Mouse (Mus musculus) olfactory bulb, adult 2 months (tissue): ENCODE data around the gene Olfr480. TPM values are rescaled to one million over a fixed set of nuclear protein-coding genes. Genes with fewer than 3 reads are reported as not detected.

Experiments
- H3K27ac ChIP-seq: fragments of 200-500 bp; 2 replicates; pipeline ENCODE4 v1.5.1; 2012; ENCODE audit warnings: low read depth, low read length; ENCODE audit not compliant: insufficient read depth
- H3K4me1 ChIP-seq: fragments of 200-500 bp; 2 replicates; pipeline ENCODE4 v1.6.1; 2012; ENCODE audit warnings: low read length; ENCODE audit not compliant: control insufficient read depth, insufficient read depth
- H3K4me3 ChIP-seq: fragments of 200-500 bp; 2 replicates; pipeline ENCODE4 v1.5.1; 2012; ENCODE audit warnings: mild to moderate bottlenecking, low read depth, low read length, moderate library complexity; ENCODE audit not compliant: insufficient read depth
- CTCF ChIP-seq: fragments of 200-500 bp; IDR thresholded peaks from 2 replicates; pipeline ENCODE4 v1.5.1; 2012; ENCODE audit warnings: low read depth, mild to moderate bottlenecking, low read length, moderate library complexity; ENCODE audit not compliant: insufficient read depth
- POLR2A ChIP-seq: fragments of 200-500 bp; IDR thresholded peaks from 2 replicates; pipeline ENCODE4 v1.6.1; 2012; ENCODE audit warnings: mild to moderate bottlenecking, low read depth, low read length, moderate library complexity; ENCODE audit not compliant: insufficient read depth
- WGBS: fragments of 180-500 bp; shearing (Covaris S2); methylation state at CpG from one replicate; pipeline ENCODE4 v1.1.7; 2018; 5-methylcytosine and 5-hydroxymethylcytosine counted together
- polyA plus RNA-seq: library from polyadenylated mRNA; stranded (reverse); fragments of >200 nt; gene quantifications from 2 replicates; pipeline ENCODE4 v1.2.4, GENCODE M21; 2012; ENCODE audit warnings: low replicate concordance; ENCODE audit not compliant: missing spikeins, insufficient read depth, insufficient read length

The Olfr480 gene
- polyA plus RNA-seq = not detected in 2 replicates

- TF ChIP-seq CTCF (no peak), POLR2A (no peak)
- WGBS = 81% methylated on average over 1 of the region's 1 CpGs
- Histone ChIP-seq H3K4me3 (no peak within 1 kb of the TSS), H3K27ac (no peak within 1 kb of the TSS), H3K4me1 (no peaks in the 10 kb centered on the region)
Observed at GRCm38 (mm10) chr7:108067246-108067645, at the start of gene Olfr480. Gene Olfr480, minus strand, starts transcription at chr7:108067346.

DNA sequence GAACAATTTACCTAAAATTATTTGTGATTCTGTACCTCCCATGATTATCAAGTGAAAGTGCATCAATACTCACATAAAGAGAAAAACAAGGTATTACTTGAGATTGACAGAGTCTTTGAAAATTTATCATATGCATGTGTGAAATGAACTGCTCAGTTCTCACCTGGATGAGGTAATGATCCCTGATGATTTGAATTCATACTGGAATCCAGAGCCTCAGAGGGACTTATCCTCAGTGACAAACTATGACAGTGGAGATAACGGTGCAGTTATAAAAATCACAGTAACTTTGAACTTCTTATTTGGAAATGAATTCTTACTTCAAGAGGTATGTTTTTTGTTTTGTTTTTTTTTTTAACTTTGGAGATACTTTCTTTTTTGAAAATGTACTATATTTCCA lies 33.4 kb upstream of the Olfr480 start, which contains the start of gene Olfr483:
TSS of gene Olfr483 (plus strand) at position 301 of the 400 bp plus-strand sequence.
- Histone ChIP-seq H3K4me1 (no peaks in the 10 kb centered on the region), H3K27ac (no peak within 1 kb of the TSS), H3K4me3 (no peak within 1 kb of the TSS)
- WGBS = 80% methylated on average over 1 of the region's 1 CpGs
- TF ChIP-seq CTCF (no peak), POLR2A (no peak)

DNA sequence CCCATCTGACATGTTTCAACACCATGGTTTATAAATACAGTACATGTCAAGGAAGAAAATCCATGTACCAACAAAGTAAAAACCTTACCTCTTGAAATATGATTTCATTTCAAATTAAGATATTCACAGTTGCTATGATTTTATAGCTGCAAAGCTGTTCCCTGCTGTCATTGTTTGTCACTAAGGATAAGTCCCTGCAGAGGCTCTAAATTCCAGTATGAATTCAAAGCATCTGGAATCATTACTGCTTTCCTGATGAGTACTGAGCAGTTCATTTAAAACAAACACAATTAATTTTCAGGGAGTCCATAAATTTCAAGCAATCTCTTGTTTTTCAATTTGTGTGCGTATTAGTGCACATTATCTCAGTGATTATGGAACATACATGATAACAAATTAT lies 30.3 kb upstream of the Olfr480 start, which contains the start of gene Olfr482:
TSS of gene Olfr482 (minus strand) at position 101 of the 400 bp plus-strand sequence.
- H3K27ac ChIP-seq = no peak within 1 kb of the TSS
- TF ChIP-seq POLR2A (no peak), CTCF (no peak)
- no peaks in the 10 kb centered on the region for H3K4me1 ChIP-seq
- 91% methylated on average over 1 of the region's 1 CpGs for WGBS
- no peak within 1 kb of the TSS for H3K4me3 ChIP-seq

DNA sequence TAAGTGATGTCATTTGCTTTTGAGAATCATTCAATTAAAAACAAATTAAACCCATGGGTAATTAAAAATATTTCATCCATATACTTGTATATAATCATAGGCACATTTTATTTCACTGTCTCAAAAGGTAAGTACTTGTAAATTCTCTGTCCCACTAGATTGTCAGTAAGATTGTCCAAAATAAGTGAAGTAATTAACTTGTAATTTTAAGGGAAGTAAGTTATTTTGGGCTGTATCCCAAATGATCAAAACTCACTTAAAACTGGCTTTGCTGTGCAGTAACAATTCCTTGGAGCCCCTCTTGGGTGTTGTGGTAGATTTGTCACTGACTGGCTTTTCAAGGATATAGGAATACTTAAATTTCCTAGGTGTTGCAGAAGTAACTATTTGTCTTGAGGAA lies 12.4 kb upstream of the Olfr480 start, which contains the start of gene Olfr481:
TSS of gene Olfr481 (plus strand) at position 301 of the 400 bp plus-strand sequence.
- TF ChIP-seq CTCF (no peak), POLR2A (no peak)

GRCm38 (mm10) chr7:108050393-108050792 lies 16.8 kb downstream of the Olfr480 start, which contains the start of gene Olfr479:
Gene Olfr479, plus strand, starts transcription at chr7:108050693.
- H3K27ac ChIP-seq = no peak within 1 kb of the TSS
- WGBS = 94% methylated on average over 2 of the region's 2 CpGs
- TF ChIP-seq CTCF (no peak), POLR2A (no peak)
- no peaks in the 10 kb centered on the region for H3K4me1 ChIP-seq
- no peak within 1 kb of the TSS for H3K4me3 ChIP-seq

More for the DNA sequence above, 12.4 kb upstream of the Olfr480 start, which contains the start of gene Olfr481:
- Histone ChIP-seq H3K4me1 (no peaks in the 10 kb centered on the region), H3K4me3 (no peak within 1 kb of the TSS), H3K27ac (no peak within 1 kb of the TSS)

- Histone ChIP-seq H3K4me3 (no peak within 1 kb of the TSS), H3K4me1 (no peaks in the 10 kb centered on the region), H3K27ac (no peak within 1 kb of the TSS)
- TF ChIP-seq POLR2A = no peak
- no peak for TF ChIP-seq CTCF
- WGBS = 83% methylated on average over 3 of the region's 3 CpGs
Observed at GRCm38 (mm10) chr7:108033889-108034288, 33.3 kb downstream of the Olfr480 start, which contains the start of gene Olfr478. Gene Olfr478, minus strand, starts transcription at chr7:108033989.

Other genes with a start within 250 kb of the Olfr480 start
- gene Olfr469, start 241.8 kb downstream of the Olfr480 start, polyA plus RNA-seq = not detected in 2 replicates
- not detected in 2 replicates for gene Olfr470, start 219.9 kb downstream of the Olfr480 start, polyA plus RNA-seq
- not detected in 2 replicates for gene Olfr472, start 169.4 kb downstream of the Olfr480 start, polyA plus RNA-seq
- not detected in 2 replicates for gene Olfr473, start 136.9 kb downstream of the Olfr480 start, polyA plus RNA-seq
- gene Olfr474, start 112.7 kb downstream of the Olfr480 start, polyA plus RNA-seq = not detected in 2 replicates
- gene Olfr476, start 102.5 kb downstream of the Olfr480 start, polyA plus RNA-seq = not detected in 2 replicates
- gene Olfr477, start 80.7 kb downstream of the Olfr480 start, polyA plus RNA-seq = not detected in 2 replicates
- not detected in 2 replicates for gene Olfr478, start 33.4 kb downstream of the Olfr480 start, polyA plus RNA-seq
- gene Olfr479, start 16.7 kb downstream of the Olfr480 start, polyA plus RNA-seq = not detected in 2 replicates
- not detected in 2 replicates for gene Olfr481, start 12.5 kb upstream of the Olfr480 start, polyA plus RNA-seq
- gene Olfr482, start 30.2 kb upstream of the Olfr480 start, polyA plus RNA-seq = not detected in 2 replicates
- not detected in 2 replicates for gene Olfr483, start 33.5 kb upstream of the Olfr480 start, polyA plus RNA-seq
- not detected in 2 replicates for gene Olfr484, start 60.1 kb upstream of the Olfr480 start, polyA plus RNA-seq
- gene Olfr485, start 92.5 kb upstream of the Olfr480 start, polyA plus RNA-seq = not detected in 2 replicates
- gene Olfr486, start 105.4 kb upstream of the Olfr480 start, polyA plus RNA-seq = not detected in 2 replicates
- not detected in 2 replicates for gene Olfr487, start 147.3 kb upstream of the Olfr480 start, polyA plus RNA-seq
- gene Olfr488, start 191.0 kb upstream of the Olfr480 start, polyA plus RNA-seq = not detected in 2 replicates
- gene Olfr490, start 221.6 kb upstream of the Olfr480 start, polyA plus RNA-seq = not detected in 2 replicates
- not detected in 2 replicates for gene Olfr491, start 246.1 kb upstream of the Olfr480 start, polyA plus RNA-seq